Mouse (Mus musculus) c-Kit-negative CD71-positive TER-119-positive erythroid progenitor cells, embryonic 14.5 days (primary cell): ENCODE data around the gene Pdzd9.

ENCODE experiments used
- DNase-seq: peaks from one replicate; pipeline ENCODE4 v3.0.0-alpha.2; 2013; ENCODE audit warnings: low read depth, low spot score

Gene Pdzd9

GRCm38 (mm10) chr7:120635821-120636220, 34.3 kb downstream of the Pdzd9 start:
- DNase-seq = peak; percentile 24

GRCm38 (mm10) chr7:120635362-120635781, 34.8 kb downstream of the Pdzd9 start:
- no peak for DNase-seq

- DNase-seq = peak; percentile 73
These were observed 35.3 kb downstream of the Pdzd9 start, which contains the start of gene Uqcrc2 for GRCm38 (mm10) chr7:120634711-120635361. Uqcrc2 (plus strand) TSS chr7:120635176.

GRCm38 (mm10) chr7:120634301-120634700, 35.8 kb downstream of the Pdzd9 start:
- no peak for DNase-seq

- DNase-seq = no peak
These were observed 37.6 kb downstream of the Pdzd9 start for GRCm38 (mm10) chr7:120632518-120632917.

- no peak for DNase-seq
These were observed 49.3 kb downstream of the Pdzd9 start for GRCm38 (mm10) chr7:120620841-120621240.

GRCm38 (mm10) chr7:120620075-120620771, 49.9 kb downstream of the Pdzd9 start:
- no peak for DNase-seq
